Mouse (Mus musculus) small intestine, adult 2 months (tissue): Measurements from ENCODE around the gene Gdap1l1. TPM values are rescaled to one million over a fixed set of nuclear protein-coding genes. Genes with fewer than 3 reads are reported as not detected.

Experiments used
- H3K27ac ChIP-seq: fragments of 200-500 bp; 2 replicates; pipeline ENCODE4 v1.5.1; 2012; ENCODE audit warnings: low read depth, low read length, control low read depth, inconsistent platforms; ENCODE audit not compliant: insufficient read depth
- H3K27me3 ChIP-seq: fragments of 200-500 bp; 2 replicates; pipeline ENCODE4 v1.6.1; 2012; ENCODE audit warnings: mild to moderate bottlenecking, moderate library complexity, low read length, inconsistent platforms; ENCODE audit not compliant: control insufficient read depth, insufficient read depth
- H3K36me3 ChIP-seq: fragments of 200-500 bp; 2 replicates; pipeline ENCODE4 v1.6.1; 2012; ENCODE audit warnings: mild to moderate bottlenecking, low read length, control low read depth, inconsistent platforms; ENCODE audit not compliant: control insufficient read depth, insufficient read depth
- H3K4me1 ChIP-seq: fragments of 200-500 bp; 2 replicates; pipeline ENCODE4 v1.6.1; 2012; ENCODE audit warnings: low read length, inconsistent platforms, mixed read lengths; ENCODE audit not compliant: control insufficient read depth, insufficient read depth, insufficient read length
- H3K4me3 ChIP-seq: fragments of 200-500 bp; 2 replicates; pipeline ENCODE4 v1.5.1; 2012; ENCODE audit warnings: low read depth, mild to moderate bottlenecking, control low read depth, inconsistent platforms, low read length, moderate library complexity
- CTCF ChIP-seq: fragments of 200-500 bp; IDR thresholded peaks from 2 replicates; pipeline ENCODE4 v1.5.1; 2012; ENCODE audit warnings: low read depth, mild to moderate bottlenecking, control low read depth, inconsistent platforms, low read length, moderate library complexity, mixed read lengths; ENCODE audit not compliant: insufficient replicate concordance, insufficient read length; ENCODE audit errors: extremely low read depth
- POLR2A ChIP-seq: fragments of 200-500 bp; IDR thresholded peaks from 2 replicates; pipeline ENCODE4 v1.6.1; 2012; ENCODE audit warnings: low read depth, mild to moderate bottlenecking, control low read depth, inconsistent platforms, low read length, moderate library complexity
- WGBS: fragments of 180-500 bp; shearing (Covaris S2); methylation state at CpG from one replicate; pipeline ENCODE4 v1.1.7; 2018; 5-methylcytosine and 5-hydroxymethylcytosine counted together
- polyA plus RNA-seq: library from polyadenylated mRNA; depleted of rRNA; stranded (reverse); fragments of >200 nt; gene quantifications from 2 replicates; pipeline ENCODE4 v1.2.3, GENCODE M21; 2012; rRNA removed

Gdap1l1 gene
- polyA plus RNA-seq, 1 experiment, result 1.6 TPM

GRCm38 (mm10) chr2:163502219-163502618 is 63.9 kb downstream of the Gdap1l1 start:
- Histone ChIP-seq H3K36me3 (no peaks in the 10 kb centered on the region), H3K4me3 (no peak overlapping the region), H3K27ac (no peak overlapping the region), H3K4me1 (peaks cover 20% of the 10 kb centered on the region; the same call in 1 of the 2 replicates), H3K27me3 (no peaks in the 10 kb centered on the region)
- 83% methylated on average over 2 of the region's 2 CpGs for WGBS
- TF ChIP-seq POLR2A (no peak), CTCF (no peak)

- peak overlapping the region; percentile 62 for H3K27ac ChIP-seq
- H3K4me1 ChIP-seq, result peaks cover 20% of the 10 kb centered on the region; the same call in 1 of the 2 replicates
- 0 out of 2 replicates have a peak, but pooled peaks cover 2% of the 10 kb centered on the region for H3K36me3 ChIP-seq
- H3K27me3 ChIP-seq, result no peaks in the 10 kb centered on the region
- TF ChIP-seq CTCF (no peak), POLR2A (no peak)
- no peak overlapping the region for H3K4me3 ChIP-seq
- WGBS, result 20% methylated on average over 7 of the region's 7 CpGs
Measured at GRCm38 (mm10) chr2:163503191-163503590, 64.9 kb downstream of the Gdap1l1 start.

Other genes starting within 250 kb of the Gdap1l1 start
- gene Tox2, start 235.4 kb upstream of the Gdap1l1 start, polyA plus RNA-seq, result 5.3 and 15.1 TPM in 2 replicates
- gene Jph2, start 40.5 kb upstream of the Gdap1l1 start, polyA plus RNA-seq, result 20.6 and 28.7 TPM in 2 replicates
- gene Oser1, start 13.8 kb upstream of the Gdap1l1 start, polyA plus RNA-seq, result 5.0 and 12.2 TPM in 2 replicates
- gene Fitm2, start 34.2 kb downstream of the Gdap1l1 start, polyA plus RNA-seq, result 4.4 and 7.0 TPM in 2 replicates
- 0.11 and 2.7 TPM in 2 replicates for gene R3hdml, start 53.8 kb downstream of the Gdap1l1 start, polyA plus RNA-seq
- 179 and 397 TPM in 2 replicates for gene Hnf4a, start 68.3 kb downstream of the Gdap1l1 start, polyA plus RNA-seq
- gene Ttpal, start 163.8 kb downstream of the Gdap1l1 start, polyA plus RNA-seq, result 8.3 and 16.0 TPM in 2 replicates
- gene Serinc3, start 206.7 kb downstream of the Gdap1l1 start, polyA plus RNA-seq, result 121 and 262 TPM in 2 replicates
- gene Pkig, start 219.9 kb downstream of the Gdap1l1 start, polyA plus RNA-seq, result 82.0 and 143 TPM in 2 replicates